Mouse (Mus musculus): Measurements from ENCODE around the gene Sh2d3c.

GRCm38 (mm10) chr2:32798251-32798962 is 77.6 kb downstream of the Sh2d3c start:
- TF ChIP-seq CTCF (IDR thresholded peaks at IDR 0.05; ENCODE audit: control insufficient read depth, insufficient read depth, low read length) (no peak), POLR2A (IDR thresholded peaks at IDR 0.05; ENCODE audit: borderline replicate concordance, control insufficient read depth, low read depth, low read length) (no peak)

Data from bone marrow, adult 2 months (tissue).